Mouse (Mus musculus) small intestine, adult 2 months (tissue): Measurements from ENCODE around the gene C2cd4c. TPM values are rescaled to one million over a fixed set of nuclear protein-coding genes. Genes with fewer than 3 reads are reported as not detected.

ENCODE experiments used
- H3K27ac ChIP-seq: fragments of 200-500 bp; 2 replicates; pipeline ENCODE4 v1.5.1; 2012; ENCODE audit warnings: low read depth, low read length, control low read depth, inconsistent platforms; ENCODE audit not compliant: insufficient read depth
- H3K27me3 ChIP-seq: fragments of 200-500 bp; 2 replicates; pipeline ENCODE4 v1.6.1; 2012; ENCODE audit warnings: mild to moderate bottlenecking, moderate library complexity, low read length, inconsistent platforms; ENCODE audit not compliant: control insufficient read depth, insufficient read depth
- H3K36me3 ChIP-seq: fragments of 200-500 bp; 2 replicates; pipeline ENCODE4 v1.6.1; 2012; ENCODE audit warnings: mild to moderate bottlenecking, low read length, control low read depth, inconsistent platforms; ENCODE audit not compliant: control insufficient read depth, insufficient read depth
- H3K4me1 ChIP-seq: fragments of 200-500 bp; 2 replicates; pipeline ENCODE4 v1.6.1; 2012; ENCODE audit warnings: low read length, inconsistent platforms, mixed read lengths; ENCODE audit not compliant: control insufficient read depth, insufficient read depth, insufficient read length
- H3K4me3 ChIP-seq: fragments of 200-500 bp; 2 replicates; pipeline ENCODE4 v1.5.1; 2012; ENCODE audit warnings: low read depth, mild to moderate bottlenecking, control low read depth, inconsistent platforms, low read length, moderate library complexity
- CTCF ChIP-seq: fragments of 200-500 bp; IDR thresholded peaks from 2 replicates; pipeline ENCODE4 v1.5.1; 2012; ENCODE audit warnings: low read depth, mild to moderate bottlenecking, control low read depth, inconsistent platforms, low read length, moderate library complexity, mixed read lengths; ENCODE audit not compliant: insufficient replicate concordance, insufficient read length; ENCODE audit errors: extremely low read depth
- POLR2A ChIP-seq: fragments of 200-500 bp; IDR thresholded peaks from 2 replicates; pipeline ENCODE4 v1.6.1; 2012; ENCODE audit warnings: low read depth, mild to moderate bottlenecking, control low read depth, inconsistent platforms, low read length, moderate library complexity
- WGBS: fragments of 180-500 bp; shearing (Covaris S2); methylation state at CpG from one replicate; pipeline ENCODE4 v1.1.7; 2018; 5-methylcytosine and 5-hydroxymethylcytosine counted together
- polyA plus RNA-seq: library from polyadenylated mRNA; depleted of rRNA; stranded (reverse); fragments of >200 nt; gene quantifications from 2 replicates; pipeline ENCODE4 v1.2.3, GENCODE M21; 2012

Gene C2cd4c
- polyA plus RNA-seq, 1 experiment, result 1.0 TPM

GRCm38 (mm10) chr10:79585723-79586122, 28.1 kb downstream of the C2cd4c start:
- Histone ChIP-seq H3K4me1 (no peaks in the 10 kb centered on the region; the same call in 1 of the 2 replicates), H3K27me3 (no peaks in the 10 kb centered on the region), H3K36me3 (no peaks in the 10 kb centered on the region), H3K27ac (no peak overlapping the region), H3K4me3 (no peak overlapping the region)
- no peak for TF ChIP-seq POLR2A
- no peak for TF ChIP-seq CTCF
- WGBS, result 97% methylated on average over 5 of the region's 5 CpGs

GRCm38 (mm10) chr10:79585136-79585535, 28.7 kb downstream of the C2cd4c start:
- no peaks in the 10 kb centered on the region; the same call in 1 of the 2 replicates for H3K4me1 ChIP-seq
- WGBS, result 85% methylated on average over 6 of the region's 6 CpGs
- no peaks in the 10 kb centered on the region for H3K36me3 ChIP-seq
- H3K4me3 ChIP-seq, result no peak overlapping the region
- no peaks in the 10 kb centered on the region for H3K27me3 ChIP-seq
- no peak overlapping the region for H3K27ac ChIP-seq
- TF ChIP-seq POLR2A (no peak), CTCF (no peak)

- TF ChIP-seq CTCF (no peak), POLR2A (no peak)
- Histone ChIP-seq H3K4me3 (no peak overlapping the region), H3K27ac (no peak overlapping the region), H3K27me3 (no peaks in the 10 kb centered on the region), H3K4me1 (no peaks in the 10 kb centered on the region; the same call in 1 of the 2 replicates), H3K36me3 (no peaks in the 10 kb centered on the region)
- WGBS, result 72% methylated on average over 9 of the region's 9 CpGs
Observed at GRCm38 (mm10) chr10:79584426-79584825, 29.4 kb downstream of the C2cd4c start.

GRCm38 (mm10) chr10:79584021-79584420, 29.8 kb downstream of the C2cd4c start:
- H3K27me3 ChIP-seq, result no peaks in the 10 kb centered on the region
- no peak overlapping the region for H3K27ac ChIP-seq
- no peak for TF ChIP-seq POLR2A
- no peak for TF ChIP-seq CTCF
- H3K36me3 ChIP-seq, result no peaks in the 10 kb centered on the region
- 40% methylated on average over 7 of the region's 7 CpGs for WGBS
- no peaks in the 10 kb centered on the region; the same call in 1 of the 2 replicates for H3K4me1 ChIP-seq
- no peak overlapping the region for H3K4me3 ChIP-seq

GRCm38 (mm10) chr10:79581501-79581900, 32.3 kb downstream of the C2cd4c start:
- H3K4me1 ChIP-seq, result no peaks in the 10 kb centered on the region
- H3K27ac ChIP-seq, result no peak overlapping the region
- H3K4me3 ChIP-seq, result no peak overlapping the region
- no peak for TF ChIP-seq POLR2A
- H3K27me3 ChIP-seq, result no peaks in the 10 kb centered on the region
- 68% methylated on average over 8 of the region's 8 CpGs for WGBS
- H3K36me3 ChIP-seq, result no peaks in the 10 kb centered on the region

GRCm38 (mm10) chr10:79580811-79581210, 33.0 kb downstream of the C2cd4c start:
- H3K4me1 ChIP-seq, result no peaks in the 10 kb centered on the region
- no peak overlapping the region for H3K4me3 ChIP-seq
- no peaks in the 10 kb centered on the region for H3K27me3 ChIP-seq
- H3K27ac ChIP-seq, result no peak overlapping the region
- TF ChIP-seq CTCF, result peak; percentile 54; the same call in 1 of the 2 replicates
- no peak for TF ChIP-seq POLR2A
- WGBS, result 51% methylated on average over 6 of the region's 6 CpGs
- no peaks in the 10 kb centered on the region for H3K36me3 ChIP-seq

- H3K4me1 ChIP-seq, result no peaks in the 10 kb centered on the region
- no peak overlapping the region for H3K27ac ChIP-seq
- 70% methylated on average over 7 of the region's 7 CpGs for WGBS
- no peaks in the 10 kb centered on the region for H3K36me3 ChIP-seq
- no peak for TF ChIP-seq CTCF
- H3K27me3 ChIP-seq, result no peaks in the 10 kb centered on the region
- H3K4me3 ChIP-seq, result no peak overlapping the region
Observed at GRCm38 (mm10) chr10:79580356-79580755, 33.5 kb downstream of the C2cd4c start.

GRCm38 (mm10) chr10:79579781-79580180, 34.0 kb downstream of the C2cd4c start:
- Histone ChIP-seq H3K27ac (no peak overlapping the region), H3K4me3 (no peak overlapping the region), H3K36me3 (no peaks in the 10 kb centered on the region), H3K4me1 (no peaks in the 10 kb centered on the region), H3K27me3 (no peaks in the 10 kb centered on the region)
- no peak for TF ChIP-seq POLR2A
- TF ChIP-seq CTCF, result no peak
- 73% methylated on average over 12 of the region's 12 CpGs for WGBS
